Mouse (Mus musculus) midbrain, embryonic 11.5 days (tissue): ENCODE results near the gene Ina. TPM values are rescaled to one million over a fixed set of nuclear protein-coding genes. Genes with fewer than 3 reads are reported as not detected.
A peak's percentile ranks its signal among the peaks of the same experiment; 100 is the strongest.
"Not testable (repeated sequence)": the region's sequence is repeated elsewhere in the genome, so short reads cannot be mapped to it uniquely, and the experiment has no call there.

Source experiments
- ATAC-seq: fragments of 200-750 bp; cut with Nextera tagmentation; 2 replicates; pipeline ENCODE4 v1.8.0; 2017; ENCODE audit warnings: moderate TSS enrichment, moderate library complexity; ENCODE audit not compliant: low FRiP score
- DNase-seq: peaks from one replicate; pipeline ENCODE4 v3.0.0; 2015; ENCODE audit warnings: low spot score; ENCODE audit errors: missing footprints
- H3K27ac ChIP-seq: fragments of 300-500 bp; sonication (generic); 2 replicates; pipeline ENCODE4 v1.5.1; 2014; ENCODE audit warnings: low read depth, low read length
- H3K27me3 ChIP-seq: fragments of 300-500 bp; sonication (generic); 2 replicates; pipeline ENCODE4 v1.6.1; 2014; ENCODE audit warnings: mild to moderate bottlenecking, low read length, moderate library complexity, mixed read lengths; ENCODE audit not compliant: control insufficient read depth, insufficient read depth
- H3K36me3 ChIP-seq: fragments of 300-500 bp; sonication (generic); 2 replicates; pipeline ENCODE4 v1.6.1; 2014; ENCODE audit warnings: mild to moderate bottlenecking, low read length, moderate library complexity, mixed read lengths; ENCODE audit not compliant: control insufficient read depth, insufficient read depth
- H3K4me1 ChIP-seq: fragments of 300-500 bp; sonication (generic); 2 replicates; pipeline ENCODE4 v1.6.1; 2014; ENCODE audit warnings: low read length; ENCODE audit not compliant: control insufficient read depth, insufficient read depth
- H3K4me2 ChIP-seq: fragments of 300-500 bp; sonication (generic); 2 replicates; pipeline ENCODE4 v1.6.1; 2014; ENCODE audit warnings: mild to moderate bottlenecking, moderate library complexity
- H3K4me3 ChIP-seq: fragments of 300-500 bp; sonication (generic); 2 replicates; pipeline ENCODE4 v1.5.1; 2014; ENCODE audit warnings: low read depth, low read length
- H3K9ac ChIP-seq: fragments of 300-500 bp; sonication (generic); 2 replicates; pipeline ENCODE4 v1.6.1; 2014; ENCODE audit warnings: low read length
- H3K9me3 ChIP-seq: fragments of 300-500 bp; sonication (generic); 2 replicates; pipeline ENCODE4 v1.6.1; 2016; ENCODE audit warnings: low read length; ENCODE audit not compliant: control insufficient read depth
- WGBS: fragments of 180-500 bp; shearing (Covaris S2); extraction: QIAGEN DNeasy Blood & Tissue Kit; methylation state at CpG from one replicate; pipeline ENCODE4 v1.1.7; 2014; 5-methylcytosine and 5-hydroxymethylcytosine counted together
- polyA plus RNA-seq: library from polyadenylated mRNA; unstranded; fragments of >200 nt; fragmentation: Nextera tagmentation; extraction: Ambion mirVana; gene quantifications from 2 replicates; pipeline ENCODE4 v1.2.1, GENCODE M21; 2014

Ina gene
- polyA plus RNA-seq, 1 experiment from 2014 or later = 186 TPM

DNA sequence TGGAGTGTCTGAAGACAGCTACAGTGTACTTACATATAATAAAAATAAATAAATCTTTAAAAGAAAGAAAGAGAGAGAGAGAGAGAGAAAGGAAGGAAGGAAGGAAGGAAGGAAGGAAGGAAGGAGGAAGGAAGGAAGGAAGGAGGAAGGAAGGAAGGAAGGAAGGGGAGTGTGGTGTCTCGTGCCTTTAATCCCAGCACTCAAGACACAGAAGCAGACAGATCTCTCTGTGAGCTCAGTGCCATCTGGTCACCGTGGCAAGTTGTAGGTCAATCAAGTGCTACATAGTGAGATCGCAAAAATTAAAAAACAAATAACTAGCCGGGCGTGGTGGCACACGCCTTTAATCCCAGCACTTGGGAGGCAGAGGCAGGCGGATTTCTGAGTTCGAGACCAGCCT is 23.9 kb upstream of the Ina start:
- not testable (repeated sequence) for H3K4me2 ChIP-seq, H3K36me3 ChIP-seq, H3K27ac ChIP-seq, H3K4me3 ChIP-seq, DNase-seq, H3K9ac ChIP-seq, ATAC-seq, H3K9me3 ChIP-seq, H3K27me3 ChIP-seq, H3K4me1 ChIP-seq
- 84% methylated on average over 8 of the region's 8 CpGs for WGBS

- H3K27ac ChIP-seq = no peak overlapping the region
- H3K4me1 ChIP-seq = peaks cover 3% of the 10 kb centered on the region; the same call in 1 of the 2 replicates
- no peak overlapping the region for H3K4me2 ChIP-seq
- DNase-seq = peak; percentile 99
- H3K9ac ChIP-seq = no peak overlapping the region
- H3K27me3 ChIP-seq = no peaks in the 10 kb centered on the region
- H3K9me3 ChIP-seq = no peaks in the 10 kb centered on the region
- no peaks in the 10 kb centered on the region for H3K36me3 ChIP-seq
- no peak overlapping the region for H3K4me3 ChIP-seq
- 17% methylated on average over 5 of the region's 5 CpGs for whole genome bisulfite sequencing
- ATAC-seq = peak; percentile 69; the same call in 1 of the 2 replicates
Observed at GRCm38 (mm10) chr19:46991145-46991544, 23.4 kb upstream of the Ina start.

GRCm38 (mm10) chr19:46992329-46992728 is 22.2 kb upstream of the Ina start:
- not testable (repeated sequence) for H3K9me3 ChIP-seq, H3K9ac ChIP-seq, H3K4me1 ChIP-seq, DNase-seq, H3K27ac ChIP-seq, H3K36me3 ChIP-seq, H3K4me2 ChIP-seq, H3K27me3 ChIP-seq, ATAC-seq, H3K4me3 ChIP-seq
- 72% methylated on average over 4 of the region's 4 CpGs for WGBS

GRCm38 (mm10) chr19:46996095-46996494 is 18.4 kb upstream of the Ina start:
- ATAC-seq = no peak
- H3K4me2 ChIP-seq = no peak overlapping the region
- 92% methylated on average over 9 of the region's 9 CpGs for WGBS
- no peaks in the 10 kb centered on the region for H3K4me1 ChIP-seq
- no peaks in the 10 kb centered on the region for H3K9me3 ChIP-seq
- H3K36me3 ChIP-seq = no peaks in the 10 kb centered on the region
- no peak for DNase-seq
- H3K9ac ChIP-seq = no peak overlapping the region
- H3K27ac ChIP-seq = no peak overlapping the region
- no peak overlapping the region for H3K4me3 ChIP-seq
- no peaks in the 10 kb centered on the region for H3K27me3 ChIP-seq

DNA sequence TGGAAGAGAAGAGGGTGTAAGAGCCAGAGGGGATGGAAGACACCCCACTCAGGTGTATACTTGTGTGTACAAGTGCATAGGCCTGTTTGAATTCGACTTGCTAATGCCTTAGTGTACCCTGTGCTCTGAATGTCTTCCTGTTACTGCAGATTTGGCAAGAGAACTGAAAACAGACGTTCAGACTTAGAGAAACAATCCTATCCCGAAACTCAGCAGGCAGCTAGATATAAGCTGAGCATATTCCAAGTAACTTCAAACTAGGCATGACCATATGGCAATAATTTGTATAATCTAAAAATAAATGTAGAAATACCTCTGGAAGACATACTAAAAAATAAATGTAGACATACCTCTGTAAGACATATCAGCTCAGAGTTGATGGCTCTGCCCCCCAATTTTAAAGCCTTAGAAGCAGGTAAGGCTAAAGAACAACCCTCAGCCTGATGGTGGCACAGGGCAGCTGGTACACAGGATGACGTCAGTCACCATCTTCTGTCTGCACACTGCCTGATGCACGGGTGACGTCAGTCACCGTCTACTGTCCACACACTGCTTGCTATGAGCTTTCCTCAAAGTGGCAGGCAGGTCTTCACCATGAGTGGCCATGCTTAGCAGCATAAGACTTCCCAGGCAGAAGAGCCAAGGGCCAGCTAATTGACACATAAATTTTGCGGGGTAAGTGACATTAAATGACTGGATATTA is 16.2 kb upstream of the Ina start:
- H3K9ac ChIP-seq = no peak overlapping the region
- H3K4me1 ChIP-seq = no peaks in the 10 kb centered on the region
- H3K36me3 ChIP-seq = no peaks in the 10 kb centered on the region
- no peaks in the 10 kb centered on the region for H3K27me3 ChIP-seq
- no peaks in the 10 kb centered on the region for H3K9me3 ChIP-seq
- H3K4me3 ChIP-seq = no peak overlapping the region
- WGBS = 84% methylated on average over 8 of the region's 8 CpGs
- ATAC-seq (no peak), DNase-seq (no peak)
- no peak overlapping the region for H3K4me2 ChIP-seq
- no peak overlapping the region for H3K27ac ChIP-seq

DNA sequence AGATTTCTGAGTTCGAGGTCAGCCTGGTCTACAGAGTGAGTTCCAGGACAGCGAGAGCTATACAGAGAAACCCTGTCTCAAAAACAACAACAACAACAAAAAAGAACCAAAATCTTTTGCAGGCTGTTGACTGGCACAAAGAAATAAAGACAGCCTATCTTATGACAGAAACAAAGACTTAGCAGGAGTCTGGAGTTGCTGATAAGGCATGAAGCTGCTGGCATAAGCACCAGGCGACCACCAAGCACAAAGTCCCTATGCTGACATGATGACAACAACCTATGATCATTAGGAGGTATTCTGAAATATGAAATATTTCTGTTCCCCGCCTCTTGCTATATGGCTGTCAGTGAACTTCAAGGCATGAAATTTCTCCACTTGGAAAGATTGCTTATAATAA is 15.5 kb upstream of the Ina start:
- Histone ChIP-seq H3K36me3 (no peaks in the 10 kb centered on the region), H3K4me2 (no peak overlapping the region), H3K4me1 (no peaks in the 10 kb centered on the region), H3K9me3 (no peaks in the 10 kb centered on the region), H3K4me3 (no peak overlapping the region), H3K27ac (no peak overlapping the region), H3K9ac (no peak overlapping the region), H3K27me3 (no peaks in the 10 kb centered on the region)
- DNase-seq (no peak), ATAC-seq (no peak)
- WGBS = 84% methylated on average over 4 of the region's 4 CpGs

GRCm38 (mm10) chr19:46999753-47000152 is 14.7 kb upstream of the Ina start:
- 86% methylated on average over 6 of the region's 6 CpGs for WGBS
- no peak for ATAC-seq
- Histone ChIP-seq H3K36me3 (no peaks in the 10 kb centered on the region), H3K4me1 (no peaks in the 10 kb centered on the region), H3K9me3 (no peaks in the 10 kb centered on the region), H3K4me2 (no peak overlapping the region), H3K27ac (no peak overlapping the region), H3K4me3 (no peak overlapping the region), H3K27me3 (no peaks in the 10 kb centered on the region), H3K9ac (no peak overlapping the region)
- peak; percentile 47 for DNase-seq

DNA sequence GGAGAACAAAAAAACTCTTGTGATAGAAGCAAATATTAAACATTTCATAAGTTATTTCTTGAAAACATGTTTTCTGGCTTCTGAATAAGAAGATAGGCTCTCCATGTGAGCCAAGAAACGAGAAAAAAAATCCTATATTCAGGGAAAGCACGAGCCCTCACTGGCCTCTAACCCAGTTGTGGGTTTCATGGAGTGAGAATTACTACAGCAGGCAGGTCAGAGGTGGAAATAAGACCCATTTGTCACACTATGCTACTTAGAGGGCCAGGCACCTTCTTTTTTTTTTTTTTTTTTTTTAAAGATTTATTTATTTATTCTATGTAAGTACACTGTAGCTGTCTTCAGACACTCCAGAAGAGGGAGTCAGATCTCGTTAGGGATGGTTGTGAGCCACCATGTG is 14.1 kb upstream of the Ina start:
- H3K27ac ChIP-seq, H3K9ac ChIP-seq, H3K4me3 ChIP-seq, ATAC-seq, H3K36me3 ChIP-seq, H3K4me2 ChIP-seq, H3K27me3 ChIP-seq, H3K4me1 ChIP-seq, H3K9me3 ChIP-seq: not testable (repeated sequence)
- DNase-seq = peak; percentile 19
- 76% methylated on average over 2 of the region's 3 CpGs for WGBS

GRCm38 (mm10) chr19:47003742-47004511 is 10.6 kb upstream of the Ina start:
- H3K27me3 ChIP-seq = no peaks in the 10 kb centered on the region
- H3K9ac ChIP-seq = no peak overlapping the region
- H3K4me2 ChIP-seq = no peak overlapping the region
- H3K4me3 ChIP-seq = no peak overlapping the region
- H3K36me3 ChIP-seq = no peaks in the 10 kb centered on the region
- no peaks in the 10 kb centered on the region for H3K4me1 ChIP-seq
- no peaks in the 10 kb centered on the region for H3K9me3 ChIP-seq
- peak; percentile 21 for DNase-seq
- no peak for ATAC-seq
- WGBS = 80% methylated on average over 6 of the region's 6 CpGs
- no peak overlapping the region for H3K27ac ChIP-seq
